Mouse (Mus musculus): ENCODE measurements around the gene Sfr1. TPM values are rescaled to one million over a fixed set of nuclear protein-coding genes. Genes with fewer than 3 reads are reported as not detected.

The Sfr1 gene
- polyA plus RNA-seq, 1 experiment from 2014 or later: 182 TPM

DNA sequence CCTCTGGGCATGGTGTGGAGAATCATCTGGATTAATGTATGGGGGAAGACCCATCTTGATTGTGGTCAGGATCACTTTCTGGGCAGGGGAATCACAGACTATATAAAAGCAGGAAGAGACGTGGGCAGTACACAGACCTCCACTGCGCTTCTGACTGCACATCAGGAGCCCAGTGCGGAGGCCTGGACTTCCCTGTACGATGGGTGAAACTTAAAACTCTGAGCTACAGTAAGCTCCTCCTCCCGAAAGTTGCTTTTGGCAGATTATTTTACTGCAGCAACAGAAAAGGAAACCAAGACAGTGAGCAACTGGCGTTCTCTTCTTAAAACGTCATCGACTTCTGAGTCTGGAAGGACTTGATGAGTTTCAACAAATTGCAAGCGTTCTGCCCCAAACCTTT lies 23.4 kb downstream of the Sfr1 start:
- no peak overlapping the region for H3K4me3 ChIP-seq
- no peak overlapping the region for H3K9ac ChIP-seq
- H3K4me2 ChIP-seq: no peak overlapping the region
- H3K4me1 ChIP-seq (replicated peaks): no peaks in the 10 kb centered on the region
- H3K27me3 ChIP-seq: no peaks in the 10 kb centered on the region
- ATAC-seq (ENCODE audit: low FRiP score): no peak
- 91% methylated on average over 9 of the region's 9 CpGs for WGBS
- no peak overlapping the region for H3K27ac ChIP-seq
- H3K9me3 ChIP-seq: no peaks in the 10 kb centered on the region
- H3K36me3 ChIP-seq: no peaks in the 10 kb centered on the region

DNA sequence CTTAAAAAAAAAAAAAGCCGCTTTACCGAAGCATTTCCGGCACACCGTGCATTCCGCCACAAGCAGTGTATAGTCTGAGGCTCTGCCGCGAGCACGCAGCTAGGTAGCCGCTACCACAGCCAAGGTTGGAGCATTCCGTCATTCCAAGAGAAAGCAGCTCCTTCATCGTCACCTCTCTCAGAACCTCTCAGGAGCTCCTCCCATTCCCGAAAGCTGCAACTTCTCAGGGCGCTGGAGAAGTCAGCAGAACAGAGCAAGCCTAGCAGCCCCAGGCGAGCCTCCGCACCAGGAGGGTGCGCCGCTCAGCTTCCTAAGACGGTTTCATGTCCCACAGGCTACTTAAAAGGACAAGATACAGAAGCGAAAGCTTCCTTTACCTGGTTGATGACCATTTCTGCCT lies 24.1 kb downstream of the Sfr1 start:
- no peaks in the 10 kb centered on the region for H3K4me1 ChIP-seq (replicated peaks)
- H3K9ac ChIP-seq: no peak overlapping the region
- no peak overlapping the region for H3K27ac ChIP-seq
- H3K4me2 ChIP-seq: no peak overlapping the region
- no peak for ATAC-seq (ENCODE audit: low FRiP score)
- H3K27me3 ChIP-seq: no peaks in the 10 kb centered on the region
- no peaks in the 10 kb centered on the region for H3K36me3 ChIP-seq
- no peaks in the 10 kb centered on the region for H3K9me3 ChIP-seq
- WGBS: 71% methylated on average over 19 of the region's 19 CpGs
- no peak overlapping the region for H3K4me3 ChIP-seq

DNA sequence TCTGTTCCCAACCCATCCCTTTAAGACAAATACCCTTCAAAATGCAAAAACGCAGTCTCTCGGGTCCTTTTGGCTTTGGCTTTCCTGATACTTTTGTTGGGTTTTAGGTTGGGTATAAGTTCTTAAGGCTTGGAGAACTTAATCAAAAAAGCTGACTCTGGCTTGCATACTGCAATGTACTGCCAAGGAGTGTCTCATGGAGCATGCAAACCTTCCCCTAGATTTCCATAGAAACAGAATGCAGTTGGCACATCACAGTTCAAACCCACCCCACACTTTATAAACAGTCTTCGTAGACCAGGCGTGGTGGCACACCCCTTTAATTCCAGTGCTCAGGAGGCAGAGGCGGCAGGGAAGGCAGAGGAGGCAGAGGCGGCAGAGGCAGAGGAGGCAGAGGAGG lies 46.4 kb downstream of the Sfr1 start:
- 81% methylated on average over 6 of the region's 6 CpGs for WGBS
- no peaks in the 10 kb centered on the region for H3K4me1 ChIP-seq (replicated peaks)
- no peak overlapping the region for H3K4me3 ChIP-seq
- no peaks in the 10 kb centered on the region for H3K9me3 ChIP-seq
- no peak overlapping the region for H3K9ac ChIP-seq
- 0 out of 2 replicates have a peak, but pooled peaks cover 4% of the 10 kb centered on the region for H3K27me3 ChIP-seq
- ATAC-seq (ENCODE audit: low FRiP score): no peak
- no peak overlapping the region for H3K27ac ChIP-seq
- no peak overlapping the region for H3K4me2 ChIP-seq
- H3K36me3 ChIP-seq: no peaks in the 10 kb centered on the region

DNA sequence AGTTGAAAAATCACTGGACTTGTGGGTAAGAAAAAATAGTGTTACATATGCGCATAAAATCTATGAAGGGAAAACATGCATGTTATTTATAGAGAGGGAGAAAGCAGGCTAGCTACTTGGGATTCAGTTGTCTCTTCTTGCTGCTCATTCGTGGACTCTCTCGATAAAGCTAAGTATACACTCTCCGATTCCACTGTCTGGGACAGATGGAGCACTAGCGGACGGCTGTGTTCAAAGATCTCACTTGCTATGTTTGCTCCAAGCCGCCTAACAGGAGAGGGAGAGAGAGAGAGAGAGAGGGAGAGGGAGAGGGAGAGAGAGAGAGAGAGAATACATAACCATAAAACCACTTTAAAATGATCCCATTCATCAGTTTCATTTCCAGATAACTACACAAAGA lies 48.7 kb downstream of the Sfr1 start:
- no peak overlapping the region for H3K4me3 ChIP-seq
- 88% methylated on average over 7 of the region's 7 CpGs for WGBS
- no peak overlapping the region for H3K27ac ChIP-seq
- H3K9ac ChIP-seq: no peak overlapping the region
- H3K4me2 ChIP-seq: no peak overlapping the region
- H3K27me3 ChIP-seq: 0 out of 2 replicates have a peak, but pooled peaks cover 6% of the 10 kb centered on the region
- no peak for ATAC-seq (ENCODE audit: low FRiP score)
- no peaks in the 10 kb centered on the region for H3K4me1 ChIP-seq (replicated peaks)
- H3K9me3 ChIP-seq: no peaks in the 10 kb centered on the region
- no peaks in the 10 kb centered on the region for H3K36me3 ChIP-seq

DNA sequence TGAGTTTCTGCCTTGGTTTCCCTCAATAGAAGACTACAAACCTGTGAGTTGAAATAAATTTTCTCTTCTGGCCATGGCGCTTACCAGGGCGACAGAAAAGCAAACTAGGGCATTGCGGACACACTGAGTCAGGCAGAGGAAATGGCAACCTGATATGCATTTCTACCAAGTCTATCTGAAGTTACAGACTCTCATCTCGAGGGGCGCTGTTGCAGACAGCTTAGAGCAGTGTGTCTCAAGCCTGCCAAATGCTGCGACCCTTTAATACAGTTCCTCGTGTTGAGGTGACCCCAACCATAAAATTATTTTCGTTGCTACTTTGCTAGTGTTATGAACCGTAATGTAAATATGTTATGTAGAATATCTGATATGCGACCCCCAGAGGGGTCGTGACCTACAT lies 49.5 kb downstream of the Sfr1 start:
- H3K4me3 ChIP-seq: no peak overlapping the region
- no peak overlapping the region for H3K4me2 ChIP-seq
- ATAC-seq (ENCODE audit: low FRiP score): no peak
- H3K4me1 ChIP-seq (replicated peaks): no peaks in the 10 kb centered on the region
- H3K9ac ChIP-seq: no peak overlapping the region
- no peak overlapping the region for H3K27ac ChIP-seq
- no peaks in the 10 kb centered on the region for H3K9me3 ChIP-seq
- no peaks in the 10 kb centered on the region for H3K36me3 ChIP-seq
- 0 out of 2 replicates have a peak, but pooled peaks cover 6% of the 10 kb centered on the region for H3K27me3 ChIP-seq
- 79% methylated on average over 11 of the region's 11 CpGs for WGBS

DNA sequence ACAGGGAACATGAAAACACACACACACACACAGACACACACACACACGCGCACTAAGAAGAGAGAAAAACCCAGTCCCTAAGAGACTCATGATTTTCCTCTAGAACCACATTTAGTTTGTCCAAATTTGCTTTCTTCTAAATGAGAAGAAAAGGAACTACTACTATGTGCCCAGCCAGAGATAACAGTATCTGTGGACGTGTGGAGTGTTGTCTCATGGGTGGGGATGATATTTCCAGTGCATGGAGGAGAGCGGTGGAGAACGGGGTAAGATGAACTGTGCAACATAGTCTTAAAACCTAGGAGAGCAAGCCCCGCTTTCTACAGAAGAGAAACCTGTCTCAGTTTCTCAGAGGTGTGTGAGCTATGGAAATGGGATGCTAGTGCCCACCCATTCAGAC lies 52.4 kb downstream of the Sfr1 start:
- no peaks in the 10 kb centered on the region for H3K4me1 ChIP-seq (replicated peaks)
- no peak overlapping the region for H3K27ac ChIP-seq
- H3K27me3 ChIP-seq: 0 out of 2 replicates have a peak, but pooled peaks cover 6% of the 10 kb centered on the region
- H3K36me3 ChIP-seq: no peaks in the 10 kb centered on the region
- 94% methylated on average over 6 of the region's 6 CpGs for WGBS
- no peak for ATAC-seq (ENCODE audit: low FRiP score)
- no peak overlapping the region for H3K4me2 ChIP-seq
- no peak overlapping the region for H3K9ac ChIP-seq
- H3K9me3 ChIP-seq: no peaks in the 10 kb centered on the region
- no peak overlapping the region for H3K4me3 ChIP-seq

Small RNAs within 50 kb of the gene (microRNA-seq; reads per million reads assigned to microRNA genes)
- gene Mir8090: not detected

Other genes with a start within 250 kb of the Sfr1 start
- 34.6 and 35.1 TPM in 2 replicates for gene Stn1, start 194.2 kb upstream of the Sfr1 start, polyA plus RNA-seq (2015; fragmentation: Nextera tagmentation; extraction: Ambion mirVana)
- gene Slk, start 152.0 kb upstream of the Sfr1 start, polyA plus RNA-seq (2015; fragmentation: Nextera tagmentation; extraction: Ambion mirVana): 7.0 and 8.3 TPM in 2 replicates
- gene Col17a1, start 39.6 kb upstream of the Sfr1 start, polyA plus RNA-seq (2015; fragmentation: Nextera tagmentation; extraction: Ambion mirVana): 0.18 and 0.31 TPM in 2 replicates
- 117 and 118 TPM in 2 replicates for gene Gsto1, start 123.3 kb downstream of the Sfr1 start, polyA plus RNA-seq (2015; fragmentation: Nextera tagmentation; extraction: Ambion mirVana)
- gene Gsto2, start 133.9 kb downstream of the Sfr1 start, polyA plus RNA-seq (2015; fragmentation: Nextera tagmentation; extraction: Ambion mirVana): 1.1 and 1.8 TPM in 2 replicates
- gene Cfap43, start 187.6 kb downstream of the Sfr1 start, polyA plus RNA-seq (2015; fragmentation: Nextera tagmentation; extraction: Ambion mirVana): 1.6 and 2.2 TPM in 2 replicates
- gene Itprip, start 187.6 kb downstream of the Sfr1 start, polyA plus RNA-seq (2015; fragmentation: Nextera tagmentation; extraction: Ambion mirVana): 6.9 and 7.8 TPM in 2 replicates
- 0.78 and 1.3 TPM in 2 replicates for gene Cfap58, start 206.0 kb downstream of the Sfr1 start, polyA plus RNA-seq (2015; fragmentation: Nextera tagmentation; extraction: Ambion mirVana)